ENCODE assay signal across 8 mouse cellular contexts in the genomic region with DNA sequence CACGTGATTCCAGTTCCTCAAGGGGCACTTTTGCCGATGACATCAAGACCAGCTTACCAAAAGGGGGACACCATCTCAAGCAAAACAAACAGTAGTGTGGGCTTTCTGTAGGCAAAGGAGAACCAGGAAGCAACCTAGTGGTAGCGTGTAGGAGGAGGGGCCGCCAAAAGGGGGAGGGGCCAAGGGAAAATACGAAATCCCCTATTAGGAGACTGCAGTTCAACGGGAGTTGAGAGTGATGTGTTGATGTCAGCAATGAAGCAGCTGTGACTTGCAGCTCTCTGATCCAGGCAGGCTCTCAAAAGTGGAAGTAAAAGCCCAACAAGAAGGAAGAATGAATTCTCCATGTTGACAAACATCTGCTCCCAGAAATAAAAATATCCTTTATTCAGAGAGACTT. TPM values are rescaled to one million over a fixed set of nuclear protein-coding genes. Genes with fewer than 3 reads are reported as not detected.
A peak's percentile ranks its signal among the peaks of the same experiment; 100 is the strongest.
DNase-seq lines count a peak whose midpoint lies in the region; ATAC-seq lines count a peak whose summit lies in the region.

No protein-coding gene starts in this region.

- H3K9ac ChIP-seq in lung, embryonic 15.5 days = no peak overlapping the region
- no peak overlapping the region for H3K9ac ChIP-seq in stomach, embryonic 15.5 days

- H3K9me3 ChIP-seq in lung, embryonic 15.5 days = no peaks in the 10 kb centered on the region
- no peaks in the 10 kb centered on the region for H3K9me3 ChIP-seq in stomach, embryonic 15.5 days

- 0 out of 2 replicates have a peak, but pooled peaks cover 4% of the 10 kb centered on the region for H3K4me1 ChIP-seq in lung, embryonic 15.5 days
- 0 out of 2 replicates have a peak, but pooled peaks cover 3% of the 10 kb centered on the region for H3K4me1 ChIP-seq in stomach, embryonic 15.5 days

- intact Hi-C loops in heart, postnatal 14 days (cut with DNase I) = no loop called here

- WGBS in lung, embryonic 15.5 days = 29% methylated on average over 6 of the region's 6 CpGs
- 29% methylated on average over 6 of the region's 6 CpGs for WGBS in stomach, embryonic 15.5 days

- no peak overlapping the region for H3K27ac ChIP-seq in lung, embryonic 15.5 days
- H3K27ac ChIP-seq in stomach, embryonic 15.5 days = no peak overlapping the region

- H3K36me3 ChIP-seq in lung, embryonic 15.5 days = no peaks in the 10 kb centered on the region
- no peaks in the 10 kb centered on the region for H3K36me3 ChIP-seq in stomach, embryonic 15.5 days

- DNase-seq in 416B (ENCODE audit: low read depth) = peak; percentile 71
- peak; percentile 71 for DNase-seq in R1 (ENCODE audit: low read depth, low spot score)
- peak; percentile 20 to 62 for DNase-seq in heart, postnatal 14 days
- no peak for DNase-seq in embryo, embryonic 9.5 days (ENCODE audit: extremely low spot score)
- no peak for DNase-seq in ovary, adult 18-20 months (ENCODE audit: low spot score)

- no peak overlapping the region for H3K4me3 ChIP-seq in lung, embryonic 15.5 days
- H3K4me3 ChIP-seq in stomach, embryonic 15.5 days (replicated peaks) = no peak overlapping the region

- peak; percentile 82; the same call in 1 of the 2 replicates for ATAC-seq in lung, embryonic 15.5 days (ENCODE audit: borderline replicate concordance, extremely low read depth, low FRiP score, low TSS enrichment)
- 0 out of 2 replicates have a peak, but pooled peaks have one; percentile 31 for ATAC-seq in stomach, embryonic 15.5 days (ENCODE audit: insufficient read depth, low FRiP score, low read depth)
- ATAC-seq in cerebellum, adult (ENCODE audit: insufficient number of reproducible peaks, low FRiP score, low TSS enrichment) = no peak

- no peaks in the 10 kb centered on the region for H3K27me3 ChIP-seq in lung, embryonic 15.5 days
- H3K27me3 ChIP-seq in stomach, embryonic 15.5 days (replicated peaks) = no peaks in the 10 kb centered on the region

- peak overlapping the region; percentile 41 for H3K4me2 ChIP-seq in lung, embryonic 15.5 days
- peak overlapping the region; percentile 26 for H3K4me2 ChIP-seq in stomach, embryonic 15.5 days

RNA-seq across cellular contexts. Expression of gene Cxcr5, which starts 17.7 kb away (rescaled TPM):
- total RNA-seq in heart, postnatal 14 days (2021) = under 1 TPM; 0.12 to 0.20 TPM
- not detected in 2 replicates for polyA plus RNA-seq in lung, embryonic 15.5 days (2015; fragmentation: Nextera tagmentation; extraction: Ambion mirVana)
- 0.54 and 0.62 TPM in 2 replicates for polyA plus RNA-seq in stomach, embryonic 15.5 days (2015; fragmentation: Nextera tagmentation; extraction: Ambion mirVana)

RNA-seq across cellular contexts. Expression of gene Ddx6, which starts 25.3 kb away (rescaled TPM):
- 10 to 100 TPM; 92.0 to 94.3 TPM for total RNA-seq in heart, postnatal 14 days (2021)
- polyA plus RNA-seq in lung, embryonic 15.5 days (2015; fragmentation: Nextera tagmentation; extraction: Ambion mirVana) = 20.7 and 22.5 TPM in 2 replicates
- polyA plus RNA-seq in stomach, embryonic 15.5 days (2015; fragmentation: Nextera tagmentation; extraction: Ambion mirVana) = 18.6 and 19.8 TPM in 2 replicates

Comparison
In these comparisons a context has a peak if more than half of its experiments do, and no peak if none do; other contexts are left out.
1. DNase-seq: peak in 416B (single experiment), R1 (single experiment) and heart, postnatal 14 days (2 of 2); none in embryo, embryonic 9.5 days (single experiment) and ovary, adult 18-20 months (single experiment).